Mouse (Mus musculus) v-Abl transformed pro-B cells (cell line): ENCODE measurements around the gene Il17re.

ENCODE experiments used
- in situ Hi-C, 2 experiments: fragments of 400-800 bp; cut with MboI; formaldehyde crosslinking; loops; one replicate each; pipeline ENCODE4 v1.15.1; 2025; ENCODE audit not compliant: unreplicated experiment in 2 of 2

The Il17re gene

GRCm38 (mm10) chr6:113441147-113441680, 17.1 kb upstream of the Il17re start:
- in situ Hi-C loops, result loop anchor here in 1 of 2 experiments (25.0 kb wide), 1 partner anchor 621 kb away; no protein-coding TSS in a partner anchor

DNA sequence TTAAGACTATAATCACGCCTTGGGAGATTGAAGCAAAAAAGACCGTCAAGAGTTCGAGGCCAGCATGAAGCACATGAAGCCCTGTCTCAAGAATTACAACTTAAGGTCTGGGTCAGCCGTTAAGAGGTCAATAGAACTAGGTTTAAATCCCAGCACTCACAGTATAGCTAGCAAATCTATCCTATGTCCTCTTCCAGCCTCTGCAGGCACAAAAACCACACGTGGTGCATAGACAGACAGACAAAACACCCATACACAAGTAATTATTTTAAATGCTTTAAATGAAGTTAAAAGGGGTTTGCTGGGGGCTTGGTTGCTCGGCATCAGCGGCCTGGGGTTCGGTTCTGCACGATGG, 16.2 kb upstream of the Il17re start:
- in situ Hi-C loops, result loop anchor here in 1 of 2 experiments (25.0 kb wide), 1 partner anchor 620 kb away; no protein-coding TSS in a partner anchor

DNA sequence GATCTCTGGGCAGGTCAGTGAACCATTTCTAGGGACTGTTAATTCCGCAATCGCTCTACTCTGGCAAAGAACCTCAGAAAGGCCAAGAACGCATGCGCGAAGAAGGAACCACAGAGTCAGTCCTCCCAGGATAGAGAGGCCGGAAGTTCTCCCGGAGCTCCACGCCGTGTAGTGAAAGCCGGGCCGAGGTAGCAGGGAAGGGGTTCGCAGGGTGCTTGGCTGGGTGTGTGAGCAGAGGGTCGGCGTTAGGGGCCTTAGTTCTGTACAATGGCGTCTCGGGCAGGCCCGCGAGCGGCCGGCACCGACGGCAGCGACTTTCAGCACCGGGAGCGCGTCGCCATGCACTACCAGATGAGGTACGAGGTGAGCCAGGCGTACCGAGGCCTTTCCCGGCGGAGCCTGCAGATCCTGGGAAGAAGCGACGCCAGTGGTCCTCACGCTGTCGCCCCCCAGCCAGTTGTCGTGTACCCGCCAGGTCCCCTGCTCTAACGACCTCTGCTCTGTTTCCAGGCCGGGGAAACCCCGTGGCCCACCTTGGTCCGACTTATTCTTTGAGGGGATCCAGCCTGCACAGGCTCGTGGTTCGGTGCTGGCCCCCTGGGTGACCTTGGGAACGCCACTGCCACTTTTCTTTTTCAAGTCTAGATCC, 15.7 kb upstream of the Il17re start, which contains the start of gene Jagn1:
Jagn1 (plus strand) TSS at position 128 of the 649 bp plus-strand sequence.
- in situ Hi-C loops, result loop anchor here in 1 of 2 experiments (25.0 kb wide), 1 partner anchor 620 kb away; no protein-coding TSS in a partner anchor

DNA sequence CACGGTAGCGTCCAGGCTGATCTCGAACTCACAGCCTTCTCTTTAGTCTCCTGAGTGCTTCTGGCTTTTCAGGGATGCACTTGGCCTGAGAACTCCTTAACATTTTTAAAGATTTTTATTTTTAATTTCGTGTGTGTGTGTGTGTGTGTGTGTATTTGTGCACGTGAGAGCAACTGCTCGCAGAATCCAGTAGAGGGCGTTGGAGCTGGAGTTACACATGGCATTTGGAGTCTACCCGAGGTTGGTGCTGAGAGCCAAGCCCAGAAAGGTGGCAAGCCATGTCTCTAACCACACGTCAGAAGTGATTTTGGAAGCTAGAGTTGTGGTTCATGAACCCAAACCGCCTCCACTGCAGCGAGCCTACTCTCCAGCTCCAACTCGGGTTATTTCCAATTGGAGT, 15.2 kb upstream of the Il17re start:
- in situ Hi-C loops, result loop anchor here in 1 of 2 experiments (25.0 kb wide), 1 partner anchor 619 kb away; no protein-coding TSS in a partner anchor

GRCm38 (mm10) chr6:113444207-113444965, 13.9 kb upstream of the Il17re start:
- in situ Hi-C loops, result loop anchor here in 1 of 2 experiments (25.0 kb wide), 1 partner anchor 618 kb away; no protein-coding TSS in a partner anchor

DNA sequence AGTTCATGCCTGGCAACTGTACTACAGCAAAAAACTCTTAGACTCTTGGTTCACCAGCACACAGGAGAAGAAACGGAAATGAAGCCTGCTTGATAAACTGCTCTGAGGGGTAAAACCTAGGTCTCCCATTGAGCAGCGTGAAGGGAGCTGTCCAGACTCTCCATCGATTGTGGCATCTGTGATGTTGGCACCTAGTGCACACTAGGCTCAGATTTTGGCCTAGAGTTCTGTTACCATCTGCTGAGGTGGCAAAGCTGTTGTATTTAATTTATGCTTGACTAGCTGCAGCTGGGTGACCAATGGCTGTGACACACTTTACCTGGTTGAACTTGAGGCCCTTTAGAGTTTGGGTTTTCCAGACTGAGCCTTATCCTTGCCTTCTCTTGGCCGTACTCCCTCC, 10.6 kb upstream of the Il17re start:
- in situ Hi-C loops, result loop anchor here in 1 of 2 experiments (25.0 kb wide), 1 partner anchor 615 kb away; no protein-coding TSS in a partner anchor

GRCm38 (mm10) chr6:113451839-113452238, 6.4 kb upstream of the Il17re start:
- in situ Hi-C loops, result no loop called here

DNA sequence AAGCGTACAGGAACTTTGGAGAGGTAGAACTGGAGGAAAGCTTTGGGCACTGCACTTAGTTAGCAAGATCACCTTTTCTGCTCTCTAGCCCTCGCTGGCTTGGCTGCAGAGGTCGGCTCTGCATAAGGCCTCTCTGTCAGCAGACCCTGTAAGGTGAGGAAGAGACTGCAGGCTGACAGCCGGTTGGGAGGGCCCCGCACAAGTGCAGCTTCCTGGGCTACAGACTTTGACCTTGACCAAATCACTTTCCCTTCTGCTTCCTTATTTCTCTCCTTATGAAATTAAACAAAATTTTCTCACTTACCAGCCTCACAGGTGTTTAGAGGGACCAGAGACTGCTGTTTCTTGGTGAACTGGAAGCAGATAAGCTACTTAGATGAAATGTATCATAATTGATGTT, 3.3 kb upstream of the Il17re start:
- in situ Hi-C loops, result no loop called here

GRCm38 (mm10) chr6:113458635-113459034, 351 bp downstream of the Il17re start:
- in situ Hi-C loops, result no loop called here

- in situ Hi-C loops, result no loop called here
Measured at GRCm38 (mm10) chr6:113464040-113464439, 5.8 kb downstream of the Il17re start.

GRCm38 (mm10) chr6:113465602-113466001, 7.3 kb downstream of the Il17re start:
- in situ Hi-C loops, result no loop called here

GRCm38 (mm10) chr6:113468512-113468911, 10.2 kb downstream of the Il17re start:
- in situ Hi-C loops, result no loop called here

GRCm38 (mm10) chr6:113469021-113469420, 10.7 kb downstream of the Il17re start:
- in situ Hi-C loops, result no loop called here

DNA sequence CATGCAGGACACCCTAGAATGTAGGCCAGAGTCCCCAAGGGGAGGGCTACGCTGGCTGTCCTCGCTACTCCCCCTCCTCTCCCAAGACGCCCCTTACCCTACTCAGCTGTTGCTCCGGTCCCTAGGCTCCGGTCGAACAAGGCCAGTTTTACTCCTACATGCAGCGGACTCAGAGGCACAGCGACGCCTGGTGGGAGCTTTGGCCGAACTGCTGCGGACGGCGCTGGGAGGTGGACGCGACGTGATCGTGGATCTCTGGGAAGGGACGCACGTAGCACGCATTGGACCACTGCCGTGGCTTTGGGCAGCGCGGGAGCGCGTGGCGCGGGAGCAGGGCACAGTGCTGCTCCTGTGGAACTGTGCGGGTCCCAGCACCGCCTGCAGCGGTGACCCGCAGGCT, 11.1 kb downstream of the Il17re start:
- in situ Hi-C loops, result no loop called here

- in situ Hi-C loops, result no loop called here
Measured at GRCm38 (mm10) chr6:113471297-113471936, 13.1 kb downstream of the Il17re start, which contains the start of gene Il17rc. Gene Il17rc, plus strand, starts transcription at chr6:113471427.

- in situ Hi-C loops, result no loop called here
Measured at GRCm38 (mm10) chr6:113472061-113472460, 13.8 kb downstream of the Il17re start.

- in situ Hi-C loops, result no loop called here
Measured at GRCm38 (mm10) chr6:113473246-113473645, 15.0 kb downstream of the Il17re start.

DNA sequence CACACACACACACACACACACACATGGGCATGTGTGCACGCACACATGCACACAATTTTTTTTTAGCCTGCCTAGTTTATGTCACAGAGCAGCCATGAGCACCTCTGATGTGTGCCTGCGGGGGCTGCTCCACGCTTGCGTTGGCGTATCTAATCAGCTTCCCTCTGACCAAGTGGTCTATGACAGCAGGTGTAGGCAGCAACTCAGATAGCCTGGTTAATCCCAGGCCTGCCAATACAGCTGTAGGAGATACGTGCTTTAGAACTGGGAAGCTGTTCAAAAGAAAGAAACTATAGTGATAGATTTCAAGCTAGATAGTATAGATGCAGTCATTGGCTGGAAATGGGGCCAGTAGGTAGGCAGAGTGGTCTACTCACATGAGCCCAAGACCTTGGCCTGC, 15.4 kb downstream of the Il17re start:
- in situ Hi-C loops, result no loop called here

DNA sequence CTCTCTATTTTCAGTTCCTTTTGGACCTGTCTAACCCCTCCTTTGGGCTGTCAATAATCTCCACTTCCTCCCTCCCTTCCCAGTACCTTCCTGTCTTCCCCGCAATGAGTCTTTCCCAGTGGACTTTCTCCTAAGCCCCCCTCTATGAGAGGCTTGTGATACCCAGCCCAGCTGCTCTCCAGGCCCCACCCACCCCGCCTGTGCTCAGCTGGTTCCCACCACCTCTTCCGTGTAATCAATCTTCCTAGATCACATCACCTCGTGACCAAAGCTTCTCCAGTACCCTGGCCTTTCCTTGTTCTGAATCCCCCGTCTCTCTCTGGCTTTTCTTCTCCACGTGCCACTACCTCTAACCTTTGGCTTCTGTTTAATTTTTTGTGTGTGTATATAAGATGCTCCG, 19.1 kb downstream of the Il17re start:
- in situ Hi-C loops, result no loop called here

DNA sequence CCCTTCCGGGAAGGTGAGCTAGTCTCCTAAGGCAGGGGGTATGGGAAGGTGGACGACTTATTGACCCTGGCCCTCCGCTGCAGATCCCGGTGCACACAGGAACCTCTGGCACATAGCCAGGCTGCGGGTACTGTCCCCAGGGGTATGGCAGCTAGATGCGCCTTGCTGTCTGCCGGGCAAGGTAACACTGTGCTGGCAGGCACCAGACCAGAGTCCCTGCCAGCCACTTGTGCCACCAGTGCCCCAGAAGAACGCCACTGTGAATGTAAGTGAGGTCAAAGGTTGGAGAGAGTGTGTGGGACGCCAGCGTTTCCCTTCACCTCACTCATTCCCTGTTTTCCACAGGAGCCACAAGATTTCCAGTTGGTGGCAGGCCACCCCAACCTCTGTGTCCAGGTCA, 20.6 kb downstream of the Il17re start:
- in situ Hi-C loops, result no loop called here
